8 mouse cellular contexts compared by ENCODE assay signal in genomic region chr11:50238324-50238723, GRCm38 (mm10). TPM values are rescaled to one million over a fixed set of nuclear protein-coding genes. Genes with fewer than 3 reads are reported as not detected.
A peak's percentile ranks its signal among the peaks of the same experiment; 100 is the strongest.
DNase-seq lines count a peak whose midpoint lies in the region; ATAC-seq and TF ChIP-seq lines count a peak whose summit lies in the region.

Ltc4s (minus strand) TSS chr11:50238616.

- no peaks in the 10 kb centered on the region; the same call in 1 of the 2 replicates for H3K36me3 ChIP-seq in embryonic facial prominence, embryonic 11.5 days (replicated peaks; ENCODE audit: control insufficient read depth, insufficient read depth, low read depth, low read length)
- no peaks in the 10 kb centered on the region for H3K36me3 ChIP-seq in hindbrain, embryonic 11.5 days (ENCODE audit: control insufficient read depth, insufficient read depth, low read length)
- H3K36me3 ChIP-seq in liver, embryonic 16.5 days (ENCODE audit: control insufficient read depth, insufficient read depth) = peaks cover 16% of the 10 kb centered on the region

- WGBS in embryonic facial prominence, embryonic 11.5 days = 45% methylated on average over 10 of the region's 10 CpGs
- WGBS in hindbrain, embryonic 11.5 days = 51% methylated on average over 10 of the region's 10 CpGs
- WGBS in liver, embryonic 16.5 days (ENCODE audit: insufficient replicate concordance) = 13% methylated on average over 10 of the region's 10 CpGs

- H3K27me3 ChIP-seq in embryonic facial prominence, embryonic 11.5 days (ENCODE audit: control insufficient read depth, insufficient read depth, low read length) = peaks cover 18% of the 10 kb centered on the region
- H3K27me3 ChIP-seq in hindbrain, embryonic 11.5 days (ENCODE audit: control insufficient read depth, insufficient read depth, low read length) = peaks cover 18% of the 10 kb centered on the region
- peaks cover 2% of the 10 kb centered on the region; the same call in 1 of the 2 replicates for H3K27me3 ChIP-seq in liver, embryonic 16.5 days (ENCODE audit: control insufficient read depth, insufficient read depth, low read depth, low read length)

- intact Hi-C loops in left cerebral cortex, adult 2 months (cut with DNase I) = no loop called here
- intact Hi-C loops in left cerebral cortex, postnatal 4 days (cut with DNase I) = loop anchor here (10.0 kb wide), 1 partner anchor 126 kb away; no protein-coding TSS in a partner anchor

- H3K9ac ChIP-seq in embryonic facial prominence, embryonic 11.5 days (replicated peaks; ENCODE audit: low read length) = no peak within 1 kb of the TSS
- no peak within 1 kb of the TSS; the same call in 1 of the 2 replicates for H3K9ac ChIP-seq in hindbrain, embryonic 11.5 days (ENCODE audit: low read depth, low read length)
- H3K9ac ChIP-seq in liver, embryonic 16.5 days (ENCODE audit: low read depth, low read length) = no peak within 1 kb of the TSS; the same call in 1 of the 2 replicates

- peak within 1 kb of the TSS; percentile 96 for H3K4me2 ChIP-seq in embryonic facial prominence, embryonic 11.5 days (ENCODE audit: low read depth, low read length)
- H3K4me2 ChIP-seq in hindbrain, embryonic 11.5 days (replicated peaks; ENCODE audit: low read depth, low read length) = peak within 1 kb of the TSS; percentile 87
- H3K4me2 ChIP-seq in liver, embryonic 16.5 days (ENCODE audit: low read depth, low read length) = peak within 1 kb of the TSS; percentile 97

- no peak for DNase-seq in left cerebral cortex, adult 2 months (ENCODE audit: extremely low spot score in 1 of 2, low spot score in 2 of 2)
- DNase-seq in left cerebral cortex, postnatal 4 days = no peak
- no peak for DNase-seq in embryonic facial prominence, embryonic 11.5 days (ENCODE audit: low spot score)
- DNase-seq in hindbrain, embryonic 11.5 days (ENCODE audit: low spot score) = no peak
- no peak for DNase-seq in ovary, postnatal 14 days (ENCODE audit: low spot score)

- peak within 1 kb of the TSS; percentile 63 for H3K4me3 ChIP-seq in left cerebral cortex, adult 2 months
- H3K4me3 ChIP-seq in embryonic facial prominence, embryonic 11.5 days (ENCODE audit: low read depth, low read length) = peak within 1 kb of the TSS; percentile 58; the same call in 1 of the 2 replicates
- H3K4me3 ChIP-seq in hindbrain, embryonic 11.5 days (ENCODE audit: low read depth, low read length) = peak within 1 kb of the TSS; percentile 54
- peak within 1 kb of the TSS; percentile 69 for H3K4me3 ChIP-seq in liver, embryonic 16.5 days (ENCODE audit: low read depth, low read length)

- no peak within 1 kb of the TSS for H3K27ac ChIP-seq in left cerebral cortex, adult 2 months
- H3K27ac ChIP-seq in embryonic facial prominence, embryonic 11.5 days (replicated peaks; ENCODE audit: low read depth, low read length) = no peak within 1 kb of the TSS
- H3K27ac ChIP-seq in hindbrain, embryonic 11.5 days (ENCODE audit: low read depth, low read length) = no peak within 1 kb of the TSS
- H3K27ac ChIP-seq in liver, embryonic 16.5 days (ENCODE audit: low read length) = no peak within 1 kb of the TSS

- TF ChIP-seq CTCF in left cerebral cortex, adult 2 months (IDR thresholded peaks at IDR 0.05) = no peak

- H3K9me3 ChIP-seq in embryonic facial prominence, embryonic 11.5 days (replicated peaks; ENCODE audit: control insufficient read depth, low read length) = no peaks in the 10 kb centered on the region
- H3K9me3 ChIP-seq in hindbrain, embryonic 11.5 days (ENCODE audit: control insufficient read depth, low read length) = no peaks in the 10 kb centered on the region
- H3K9me3 ChIP-seq in liver, embryonic 16.5 days (replicated peaks; ENCODE audit: control insufficient read depth, low read length) = no peaks in the 10 kb centered on the region

- ATAC-seq in embryonic facial prominence, embryonic 11.5 days (replicated peaks; ENCODE audit: insufficient number of reproducible peaks, low FRiP score, low TSS enrichment, low read depth) = no peak
- ATAC-seq in hindbrain, embryonic 11.5 days (ENCODE audit: low FRiP score) = no peak
- ATAC-seq in liver, embryonic 16.5 days (ENCODE audit: low read depth) = no peak
- no peak for ATAC-seq in monocyte, adult 5-6 weeks (replicated peaks; ENCODE audit: insufficient number of reproducible peaks, low FRiP score, low TSS enrichment, poor library complexity, severe bottlenecking)
- ATAC-seq in frontal cortex, adult (ENCODE audit: low TSS enrichment) = no peak

- H3K4me1 ChIP-seq in embryonic facial prominence, embryonic 11.5 days (ENCODE audit: control insufficient read depth, insufficient read depth, low read length) = peaks cover 5% of the 10 kb centered on the region
- peaks cover 2% of the 10 kb centered on the region; the same call in 1 of the 2 replicates for H3K4me1 ChIP-seq in hindbrain, embryonic 11.5 days (replicated peaks; ENCODE audit: control insufficient read depth, insufficient read depth, low read length)
- peaks cover 32% of the 10 kb centered on the region for H3K4me1 ChIP-seq in liver, embryonic 16.5 days (ENCODE audit: control insufficient read depth, low read depth, low read length)

RNA-seq across cellular contexts. Expression of gene Ltc4s, which starts in this region (rescaled TPM):
- total RNA-seq in left cerebral cortex, adult 2 months (2021) = 1 to 10 TPM; 5.9 to 8.7 TPM
- total RNA-seq in left cerebral cortex, postnatal 4 days (2021) = 1 to 10 TPM; 3.1 to 4.1 TPM
- polyA plus RNA-seq in embryonic facial prominence, embryonic 11.5 days (2014; fragmentation: Nextera tagmentation; extraction: Ambion mirVana) = 0.36 and 0.57 TPM in 2 replicates
- 0.94 and 1.3 TPM in 2 replicates for polyA plus RNA-seq in hindbrain, embryonic 11.5 days (2014; fragmentation: Nextera tagmentation; extraction: Ambion mirVana)
- polyA plus RNA-seq in liver, embryonic 16.5 days (2015; fragmentation: Nextera tagmentation; extraction: Ambion mirVana) = 0.50 and 0.61 TPM in 2 replicates
- not detected in 3 replicates for total RNA-seq in monocyte, adult 5-6 weeks (2017)
